Mouse (Mus musculus): ENCODE data around the gene Mettl17.
"Not testable (repeated sequence)": the region's sequence is repeated elsewhere in the genome, so short reads cannot be mapped to it uniquely, and the experiment has no call there.

- TF ChIP-seq EP300 (IDR thresholded peaks at IDR 0.05; ENCODE audit: insufficient read depth, low read depth, low read length); CTCF (IDR thresholded peaks at IDR 0.05): not testable (repeated sequence)
Observed at GRCm38 (mm10) chr14:51855280-51855679, 29.4 kb upstream of the Mettl17 start.
